Mouse (Mus musculus): ENCODE measurements around the gene Mvb12a. TPM values are rescaled to one million over a fixed set of nuclear protein-coding genes. Genes with fewer than 3 reads are reported as not detected.

Gene Mvb12a
- polyA plus RNA-seq, 1 experiment, result not detected

DNA sequence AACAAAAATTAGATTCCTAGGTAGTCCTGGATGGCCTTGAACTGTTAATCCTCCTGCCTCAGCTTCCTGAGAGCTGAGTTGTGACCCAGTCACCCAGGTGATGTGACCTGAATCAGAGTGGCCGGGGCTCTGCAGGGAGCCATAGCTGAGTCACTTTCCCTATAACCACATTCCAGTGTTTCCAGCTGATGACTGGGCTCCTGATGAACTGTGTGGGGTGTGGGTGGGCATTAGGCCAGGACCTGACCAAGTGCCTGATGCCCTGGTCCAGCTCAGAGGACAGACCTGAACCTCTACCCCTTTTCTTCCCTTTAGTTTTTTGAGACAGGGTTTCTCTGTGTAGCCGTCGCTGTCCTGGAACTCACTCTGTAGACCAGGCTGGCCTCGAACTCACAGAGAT is 37.4 kb upstream of the Mvb12a start:
- Histone ChIP-seq H3K4me3 (ENCODE audit: insufficient read depth, low read depth, low read length) (no peak overlapping the region), H3K4me1 (ENCODE audit: control insufficient read depth, insufficient read depth, low read length) (peaks cover 8% of the 10 kb centered on the region; the same call in 1 of the 2 replicates), H3K27ac (ENCODE audit: insufficient read depth, low read depth, low read length) (no peak overlapping the region)
- TF ChIP-seq POLR2A (IDR thresholded peaks at IDR 0.05; ENCODE audit: insufficient read depth, low read depth, low read length) (no peak), CTCF (IDR thresholded peaks at IDR 0.05; ENCODE audit: insufficient read depth, low read depth, low read length) (no peak)
- 94% methylated on average over 4 of the region's 4 CpGs for WGBS

DNA sequence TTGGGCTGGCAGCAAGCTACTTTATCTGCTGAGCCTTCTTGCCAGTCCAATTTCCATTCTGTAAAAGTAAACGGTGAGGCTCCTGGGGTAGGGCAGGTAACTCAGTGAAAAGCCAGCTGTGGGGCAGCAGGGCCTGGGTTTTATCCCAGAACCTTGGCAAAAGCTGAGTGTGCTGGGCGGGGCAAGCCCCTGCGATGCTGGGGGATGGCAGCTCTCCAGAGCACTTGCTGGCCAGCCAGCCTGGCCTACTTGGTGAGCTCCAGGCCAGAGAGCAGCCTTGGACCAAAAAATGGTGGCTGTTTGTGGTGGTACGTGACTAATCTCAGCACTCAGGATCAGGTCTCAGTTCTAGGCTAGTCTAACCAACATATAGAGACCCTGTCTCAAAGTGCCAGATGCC is 36.7 kb upstream of the Mvb12a start:
- TF ChIP-seq POLR2A (IDR thresholded peaks at IDR 0.05; ENCODE audit: insufficient read depth, low read depth, low read length) (no peak), CTCF (IDR thresholded peaks at IDR 0.05; ENCODE audit: insufficient read depth, low read depth, low read length) (no peak)
- no peak overlapping the region for H3K4me3 ChIP-seq (ENCODE audit: insufficient read depth, low read depth, low read length)
- H3K27ac ChIP-seq (ENCODE audit: insufficient read depth, low read depth, low read length), result no peak overlapping the region
- whole genome bisulfite sequencing, result 57% methylated on average over 4 of the region's 4 CpGs
- peaks cover 8% of the 10 kb centered on the region; the same call in 1 of the 2 replicates for H3K4me1 ChIP-seq (ENCODE audit: control insufficient read depth, insufficient read depth, low read length)

DNA sequence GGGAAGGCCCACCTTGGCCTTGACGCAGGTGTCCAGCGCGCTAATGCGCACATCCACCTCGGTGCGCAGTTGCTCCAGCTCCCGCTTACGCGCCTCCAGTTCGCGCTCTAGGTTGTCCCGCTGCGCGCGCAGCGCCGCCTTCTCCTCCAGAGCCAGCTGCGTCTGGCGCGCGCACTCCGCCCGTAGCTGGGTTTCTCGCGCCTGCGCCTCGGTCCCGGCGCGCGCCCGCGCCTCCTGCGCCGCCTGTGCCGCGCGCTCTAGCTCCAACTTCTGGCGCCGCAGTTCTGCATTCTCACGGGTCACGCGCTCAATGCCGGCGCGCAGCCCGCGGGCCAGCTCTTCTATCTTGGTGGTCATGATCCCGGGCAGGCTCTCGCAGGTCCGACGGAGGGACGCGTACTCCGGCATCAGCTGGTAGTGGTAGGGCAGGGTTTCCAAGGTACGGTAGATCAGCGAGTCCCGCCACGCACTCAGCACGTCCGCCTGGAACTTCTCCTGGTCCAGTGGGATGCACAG is 35.1 kb upstream of the Mvb12a start:
- Histone ChIP-seq H3K4me3 (ENCODE audit: insufficient read depth, low read depth, low read length) (peak overlapping the region; percentile 55), H3K27ac (ENCODE audit: insufficient read depth, low read depth, low read length) (no peak overlapping the region), H3K4me1 (ENCODE audit: control insufficient read depth, insufficient read depth, low read length) (peaks cover 8% of the 10 kb centered on the region; the same call in 1 of the 2 replicates)
- whole genome bisulfite sequencing, result under 1% methylated on average over 61 of the region's 61 CpGs
- TF ChIP-seq POLR2A (IDR thresholded peaks at IDR 0.05; ENCODE audit: insufficient read depth, low read depth, low read length), result 0 out of 2 replicates have a peak, but pooled peaks have one; percentile 35
- TF ChIP-seq CTCF (IDR thresholded peaks at IDR 0.05; ENCODE audit: insufficient read depth, low read depth, low read length), result no peak

DNA sequence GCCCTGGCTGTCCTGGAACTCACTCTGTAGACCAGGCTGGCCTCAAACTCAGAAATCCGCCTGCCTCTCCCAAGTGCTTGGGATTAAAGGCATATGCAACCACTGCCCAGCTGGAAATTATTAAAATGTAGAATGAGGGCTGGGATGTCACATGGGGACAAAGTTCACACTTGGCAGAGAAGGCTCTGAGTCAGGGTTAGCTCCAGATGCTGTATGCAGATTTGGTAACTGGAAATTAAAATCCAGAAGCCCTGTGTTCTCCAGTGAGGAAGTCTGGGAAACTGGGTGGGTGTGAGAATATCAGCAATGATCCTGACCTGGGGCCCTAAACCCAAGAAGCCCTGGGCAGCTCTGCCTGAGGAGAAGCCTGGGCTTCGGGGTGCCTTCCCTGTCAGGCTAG is 33.4 kb upstream of the Mvb12a start:
- H3K4me1 ChIP-seq (ENCODE audit: control insufficient read depth, insufficient read depth, low read length), result peaks cover 8% of the 10 kb centered on the region; the same call in 1 of the 2 replicates
- WGBS, result 74% methylated on average over 2 of the region's 2 CpGs
- H3K4me3 ChIP-seq (ENCODE audit: insufficient read depth, low read depth, low read length), result no peak overlapping the region
- H3K27ac ChIP-seq (ENCODE audit: insufficient read depth, low read depth, low read length), result no peak overlapping the region
- TF ChIP-seq CTCF (IDR thresholded peaks at IDR 0.05; ENCODE audit: insufficient read depth, low read depth, low read length), result no peak
- no peak for TF ChIP-seq POLR2A (IDR thresholded peaks at IDR 0.05; ENCODE audit: insufficient read depth, low read depth, low read length)

DNA sequence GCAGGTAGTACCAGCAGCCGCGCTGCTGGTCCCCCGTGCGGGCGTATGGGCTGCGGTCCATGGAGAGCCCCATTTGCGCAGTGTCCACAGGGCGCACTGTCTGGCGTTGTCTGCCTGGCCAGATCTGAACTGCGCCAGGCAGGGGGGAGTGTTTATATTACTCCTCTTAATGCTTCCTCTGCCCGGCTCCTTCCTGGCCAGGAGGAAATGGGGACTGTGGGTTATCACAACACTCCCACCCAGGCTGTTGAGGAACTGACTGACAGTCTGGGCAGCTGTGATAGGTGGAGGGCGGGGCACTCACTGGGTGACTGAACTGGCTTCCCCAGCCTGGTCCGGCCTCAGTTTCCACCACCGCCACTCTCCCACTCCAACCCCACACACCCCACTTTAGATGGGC is 31.1 kb upstream of the Mvb12a start, which contains the start of gene Plvap:
Gene Plvap (minus strand): TSS at position 109 of the 400 bp plus-strand sequence.
- WGBS, result 80% methylated on average over 14 of the region's 14 CpGs
- TF ChIP-seq POLR2A (IDR thresholded peaks at IDR 0.05; ENCODE audit: insufficient read depth, low read depth, low read length), result no peak
- no peak for TF ChIP-seq CTCF (IDR thresholded peaks at IDR 0.05; ENCODE audit: insufficient read depth, low read depth, low read length)
- H3K27ac ChIP-seq (ENCODE audit: insufficient read depth, low read depth, low read length), result no peak within 1 kb of the TSS

DNA sequence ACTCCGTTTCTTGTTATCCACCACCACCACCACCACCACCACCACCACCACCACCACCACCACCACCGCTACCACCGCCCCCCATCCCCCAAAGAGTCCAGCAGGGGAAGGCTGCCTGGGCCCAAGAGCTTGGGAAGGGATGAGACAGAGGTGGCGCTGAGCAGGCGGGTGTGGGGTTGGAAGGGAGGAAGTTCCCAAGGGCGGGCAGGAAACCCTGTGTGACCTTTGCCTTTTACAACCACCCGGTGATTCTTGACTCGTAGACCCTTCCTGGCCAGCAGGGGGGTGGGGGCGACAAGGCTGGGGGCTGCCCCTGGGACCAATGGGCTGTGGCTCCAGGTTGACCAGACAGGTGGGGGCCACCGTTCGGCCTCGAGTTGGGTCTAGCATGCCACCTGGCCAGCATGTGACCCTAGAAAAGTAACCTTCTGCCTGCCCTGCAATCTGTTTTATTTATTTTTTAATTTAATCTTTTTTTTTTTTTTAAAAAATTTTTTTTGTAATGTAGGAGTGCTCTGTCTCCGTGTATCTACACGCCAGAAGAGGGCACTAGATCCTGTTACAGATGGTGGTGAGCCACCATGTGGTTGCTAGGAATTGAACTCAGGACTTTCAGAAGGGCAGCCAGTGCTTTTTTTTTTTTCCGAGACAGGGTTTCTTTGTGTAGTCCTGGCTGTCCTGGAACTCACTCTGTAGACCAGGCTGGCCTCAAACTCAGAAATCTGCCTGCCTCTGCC is 29.5 kb upstream of the Mvb12a start:
- no peak overlapping the region for H3K4me3 ChIP-seq (ENCODE audit: insufficient read depth, low read depth, low read length)
- H3K4me1 ChIP-seq (ENCODE audit: control insufficient read depth, insufficient read depth, low read length), result peaks cover 6% of the 10 kb centered on the region; the same call in 1 of the 2 replicates
- TF ChIP-seq CTCF (IDR thresholded peaks at IDR 0.05; ENCODE audit: insufficient read depth, low read depth, low read length), result no peak
- no peak for TF ChIP-seq POLR2A (IDR thresholded peaks at IDR 0.05; ENCODE audit: insufficient read depth, low read depth, low read length)
- WGBS, result 73% methylated on average over 15 of the region's 15 CpGs
- no peak overlapping the region for H3K27ac ChIP-seq (ENCODE audit: insufficient read depth, low read depth, low read length)

More for the DNA sequence above, 31.1 kb upstream of the Mvb12a start, which contains the start of gene Plvap:
- Histone ChIP-seq H3K4me1 (ENCODE audit: control insufficient read depth, insufficient read depth, low read length) (peaks cover 8% of the 10 kb centered on the region; the same call in 1 of the 2 replicates), H3K4me3 (ENCODE audit: insufficient read depth, low read depth, low read length) (no peak within 1 kb of the TSS)

DNA sequence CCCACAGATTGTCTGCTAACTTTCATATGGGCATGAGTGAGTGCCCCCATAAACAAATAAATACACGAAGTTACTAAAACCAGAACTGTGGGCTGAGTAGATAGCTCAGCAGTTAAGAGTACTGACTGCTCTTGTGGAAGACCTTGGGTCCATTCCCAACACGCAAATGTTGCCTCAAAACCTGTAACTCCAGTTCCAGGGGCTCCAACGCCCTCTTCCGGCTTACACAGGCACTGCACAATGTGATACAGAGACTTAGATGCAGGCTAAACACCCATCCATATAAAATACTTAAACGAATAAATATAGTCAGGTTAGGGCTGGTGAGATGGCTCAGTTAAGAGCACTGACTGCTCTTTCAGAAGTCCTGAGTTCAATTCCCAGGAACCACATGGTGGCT is 27.7 kb upstream of the Mvb12a start:
- Histone ChIP-seq H3K4me3 (ENCODE audit: insufficient read depth, low read depth, low read length) (no peak overlapping the region), H3K27ac (ENCODE audit: insufficient read depth, low read depth, low read length) (no peak overlapping the region), H3K4me1 (ENCODE audit: control insufficient read depth, insufficient read depth, low read length) (no peaks in the 10 kb centered on the region)
- TF ChIP-seq CTCF (IDR thresholded peaks at IDR 0.05; ENCODE audit: insufficient read depth, low read depth, low read length), result no peak
- TF ChIP-seq POLR2A (IDR thresholded peaks at IDR 0.05; ENCODE audit: insufficient read depth, low read depth, low read length), result no peak
- 63% methylated on average over 5 of the region's 5 CpGs for WGBS

DNA sequence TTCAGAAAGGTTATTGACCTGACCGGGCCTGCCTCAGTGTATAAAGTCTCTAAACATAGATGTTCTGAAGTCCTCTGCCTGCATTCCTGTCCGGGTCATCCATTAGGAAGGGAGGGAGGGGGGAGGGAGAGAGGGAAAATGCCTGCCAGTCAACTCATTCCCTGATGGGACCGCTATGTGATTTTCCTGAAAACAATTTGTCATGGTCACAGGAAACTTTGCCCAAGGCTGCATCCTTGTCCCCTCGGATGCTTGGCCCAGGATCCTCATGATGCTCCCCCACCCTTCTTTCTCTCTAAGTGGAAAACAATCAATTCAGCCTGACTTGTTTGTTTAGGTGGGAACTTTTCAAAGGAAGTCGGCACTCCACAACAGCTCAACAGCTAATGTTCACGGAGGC is 25.9 kb upstream of the Mvb12a start:
- no peak overlapping the region for H3K27ac ChIP-seq (ENCODE audit: insufficient read depth, low read depth, low read length)
- 51% methylated on average over 6 of the region's 6 CpGs for WGBS

More for the DNA sequence above, 25.9 kb upstream of the Mvb12a start:
- Histone ChIP-seq H3K4me1 (ENCODE audit: control insufficient read depth, insufficient read depth, low read length) (0 out of 2 replicates have a peak, but pooled peaks cover 3% of the 10 kb centered on the region), H3K4me3 (ENCODE audit: insufficient read depth, low read depth, low read length) (no peak overlapping the region)
- TF ChIP-seq POLR2A (IDR thresholded peaks at IDR 0.05; ENCODE audit: insufficient read depth, low read depth, low read length), result no peak
- no peak for TF ChIP-seq CTCF (IDR thresholded peaks at IDR 0.05; ENCODE audit: insufficient read depth, low read depth, low read length)

All from olfactory bulb, adult 2 months (tissue).